Mouse (Mus musculus): ENCODE measurements around the gene Pla2g3.

- no peak for TF ChIP-seq CTCF (conservative IDR thresholded peaks at IDR 0.05; ENCODE audit: insufficient read depth, insufficient read length, low read depth, low read length)
- no peak for TF ChIP-seq POLR2A (IDR thresholded peaks at IDR 0.05; ENCODE audit: low read depth, low read length)
Observed at GRCm38 (mm10) chr11:3545531-3546241, 57.6 kb downstream of the Pla2g3 start.

All from kidney, adult 2 months (tissue).